Mouse (Mus musculus): ENCODE measurements around the gene Nav2. TPM values are rescaled to one million over a fixed set of nuclear protein-coding genes. Genes with fewer than 3 reads are reported as not detected.

The Nav2 gene
- polyA plus RNA-seq, 1 experiment = 0.01 TPM

GRCm38 (mm10) chr7:49000816-49001215 is 92.3 kb downstream of the Nav2 start:
- no peak for TF ChIP-seq GATA1 (IDR thresholded peaks at IDR 0.05; ENCODE audit: low read length)

- TF ChIP-seq GATA1 (IDR thresholded peaks at IDR 0.05; ENCODE audit: low read length) = no peak
Observed at GRCm38 (mm10) chr7:49004402-49004801, 95.9 kb downstream of the Nav2 start.

- no peak for TF ChIP-seq GATA1 (IDR thresholded peaks at IDR 0.05; ENCODE audit: low read length)
Observed at GRCm38 (mm10) chr7:49006886-49007285, 98.4 kb downstream of the Nav2 start.

GRCm38 (mm10) chr7:49010739-49011138 is 102.2 kb downstream of the Nav2 start:
- TF ChIP-seq GATA1 (IDR thresholded peaks at IDR 0.05; ENCODE audit: low read length) = no peak

GRCm38 (mm10) chr7:49012027-49012426 is 103.5 kb downstream of the Nav2 start:
- no peak for TF ChIP-seq GATA1 (IDR thresholded peaks at IDR 0.05; ENCODE audit: low read length)

GRCm38 (mm10) chr7:49014480-49014879 is 106.0 kb downstream of the Nav2 start:
- no peak for TF ChIP-seq GATA1 (IDR thresholded peaks at IDR 0.05; ENCODE audit: low read length)

GRCm38 (mm10) chr7:49015297-49015696 is 106.8 kb downstream of the Nav2 start:
- no peak for TF ChIP-seq GATA1 (IDR thresholded peaks at IDR 0.05; ENCODE audit: low read length)

GRCm38 (mm10) chr7:49016088-49016487 is 107.6 kb downstream of the Nav2 start:
- no peak for TF ChIP-seq GATA1 (IDR thresholded peaks at IDR 0.05; ENCODE audit: low read length)

GRCm38 (mm10) chr7:49017794-49018193 is 109.3 kb downstream of the Nav2 start:
- TF ChIP-seq GATA1 (IDR thresholded peaks at IDR 0.05; ENCODE audit: low read length) = no peak

- no peak for TF ChIP-seq GATA1 (IDR thresholded peaks at IDR 0.05; ENCODE audit: low read length)
Observed at GRCm38 (mm10) chr7:49018478-49018914, 110.0 kb downstream of the Nav2 start.

- no peak for TF ChIP-seq GATA1 (IDR thresholded peaks at IDR 0.05; ENCODE audit: low read length)
Observed at GRCm38 (mm10) chr7:49025026-49025815, 116.7 kb downstream of the Nav2 start.

- TF ChIP-seq GATA1 (IDR thresholded peaks at IDR 0.05; ENCODE audit: low read length) = no peak
Observed at GRCm38 (mm10) chr7:49025991-49026390, 117.5 kb downstream of the Nav2 start.

- TF ChIP-seq GATA1 (IDR thresholded peaks at IDR 0.05; ENCODE audit: low read length) = no peak
Observed at GRCm38 (mm10) chr7:49026466-49026865, 118.0 kb downstream of the Nav2 start.

- no peak for TF ChIP-seq GATA1 (IDR thresholded peaks at IDR 0.05; ENCODE audit: low read length)
Observed at GRCm38 (mm10) chr7:49029282-49030012, 120.9 kb downstream of the Nav2 start.

GRCm38 (mm10) chr7:49032216-49032615 is 123.7 kb downstream of the Nav2 start:
- no peak for TF ChIP-seq GATA1 (IDR thresholded peaks at IDR 0.05; ENCODE audit: low read length)

- TF ChIP-seq GATA1 (IDR thresholded peaks at IDR 0.05; ENCODE audit: low read length) = no peak
Observed at GRCm38 (mm10) chr7:49034253-49034652, 125.7 kb downstream of the Nav2 start.

- no peak for TF ChIP-seq GATA1 (IDR thresholded peaks at IDR 0.05; ENCODE audit: low read length)
Observed at GRCm38 (mm10) chr7:49040163-49040562, 131.6 kb downstream of the Nav2 start.

All from G1E-ER4 (cell line).